Mouse (Mus musculus) lung, postnatal 0 days (tissue): ENCODE measurements around the gene Anapc4. TPM values are rescaled to one million over a fixed set of nuclear protein-coding genes. Genes with fewer than 3 reads are reported as not detected.

Experiments used
- ATAC-seq: fragments of 200-750 bp; cut with Nextera tagmentation; 2 replicates; pipeline ENCODE4 v1.8.0; 2017; ENCODE audit warnings: moderate library complexity
- DNase-seq: peaks from one replicate; pipeline ENCODE4 v3.0.0-alpha.2; 2016; ENCODE audit warnings: low spot score
- H3K27ac ChIP-seq: fragments of 300-500 bp; sonication (generic); 2 replicates; pipeline ENCODE4 v1.5.1; 2014; ENCODE audit warnings: antibody characterized with exemption, mild to moderate bottlenecking, low read length, mixed read lengths
- H3K27me3 ChIP-seq: fragments of 300-500 bp; sonication (generic); replicated peaks from 2 replicates; pipeline ENCODE4 v1.6.1; 2014; ENCODE audit warnings: low read length, mixed read lengths; ENCODE audit not compliant: insufficient read depth
- H3K36me3 ChIP-seq: fragments of 300-500 bp; sonication (generic); 2 replicates; pipeline ENCODE4 v1.6.1; 2014; ENCODE audit warnings: low read length, mixed read lengths; ENCODE audit not compliant: insufficient read depth
- H3K4me1 ChIP-seq: fragments of 300-500 bp; sonication (generic); 2 replicates; pipeline ENCODE4 v1.6.1; 2014; ENCODE audit warnings: antibody characterized with exemption, low read depth, low read length, mixed read lengths; ENCODE audit not compliant: insufficient read depth
- H3K4me2 ChIP-seq: fragments of 300-500 bp; sonication (generic); replicated peaks from 2 replicates; pipeline ENCODE4 v1.6.1; 2014; ENCODE audit warnings: low read depth, mild to moderate bottlenecking, low read length, moderate library complexity, mixed read lengths
- H3K4me3 ChIP-seq: fragments of 300-500 bp; sonication (generic); 2 replicates; pipeline ENCODE4 v1.5.1; 2014; ENCODE audit warnings: low read depth, low read length
- H3K9ac ChIP-seq: fragments of 300-500 bp; sonication (generic); replicated peaks from 2 replicates; pipeline ENCODE4 v1.6.1; 2014; ENCODE audit warnings: low read depth, mild to moderate bottlenecking
- H3K9me3 ChIP-seq: fragments of 300-500 bp; sonication (generic); 2 replicates; pipeline ENCODE4 v1.6.1; 2016; ENCODE audit warnings: low read length, mixed read lengths
- CTCF ChIP-seq: IDR thresholded peaks from 2 replicates; pipeline ENCODE4 v1.5.1; 2016; ENCODE audit warnings: antibody characterized with exemption, mild to moderate bottlenecking
- EP300 ChIP-seq: IDR thresholded peaks from 2 replicates; pipeline ENCODE4 v1.6.1; 2016; ENCODE audit warnings: antibody characterized with exemption, mild to moderate bottlenecking, control low read depth
- WGBS: fragments of 180-500 bp; shearing (Covaris S2); extraction: QIAGEN DNeasy Blood & Tissue Kit; methylation state at CpG from one replicate; pipeline ENCODE4 v1.1.7; 2014; 5-methylcytosine and 5-hydroxymethylcytosine counted together
- polyA plus RNA-seq: library from polyadenylated mRNA; unstranded; fragments of >200 nt; fragmentation: Nextera tagmentation; extraction: Ambion mirVana; gene quantifications from 2 replicates; pipeline ENCODE4 v1.2.1, GENCODE M21; 2015

Gene Anapc4
- polyA plus RNA-seq, 1 experiment from 2014 or later: 65.3 TPM

DNA sequence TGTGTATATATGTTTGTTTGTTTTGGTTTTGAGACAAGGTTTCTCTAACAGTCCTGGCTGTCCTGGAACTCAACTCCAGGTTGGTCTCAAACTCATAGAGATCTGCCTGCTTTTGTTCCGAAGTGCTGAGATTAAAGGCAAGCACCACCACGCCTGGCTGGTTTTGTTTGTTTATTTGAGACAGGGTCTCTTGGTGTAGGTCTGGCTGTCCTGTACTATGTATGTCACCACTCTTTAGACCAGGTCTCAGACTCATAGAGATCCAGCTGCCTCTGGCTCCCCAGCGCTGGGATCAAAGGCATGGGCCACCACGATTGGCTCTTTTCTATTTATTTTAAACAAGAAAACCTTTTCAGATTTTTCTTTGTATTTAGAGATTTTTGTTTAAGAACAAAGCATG lies 70.4 kb downstream of the Anapc4 start:
- Histone ChIP-seq H3K36me3 (no peaks in the 10 kb centered on the region), H3K4me3 (no peak overlapping the region), H3K27me3 (no peaks in the 10 kb centered on the region), H3K9ac (no peak overlapping the region), H3K9me3 (no peaks in the 10 kb centered on the region), H3K27ac (no peak overlapping the region), H3K4me2 (no peak overlapping the region), H3K4me1 (no peaks in the 10 kb centered on the region)
- no peak for DNase-seq
- WGBS: 29% methylated on average over 4 of the region's 4 CpGs
- no peak for ATAC-seq
- no peak for TF ChIP-seq EP300
- no peak for TF ChIP-seq CTCF

DNA sequence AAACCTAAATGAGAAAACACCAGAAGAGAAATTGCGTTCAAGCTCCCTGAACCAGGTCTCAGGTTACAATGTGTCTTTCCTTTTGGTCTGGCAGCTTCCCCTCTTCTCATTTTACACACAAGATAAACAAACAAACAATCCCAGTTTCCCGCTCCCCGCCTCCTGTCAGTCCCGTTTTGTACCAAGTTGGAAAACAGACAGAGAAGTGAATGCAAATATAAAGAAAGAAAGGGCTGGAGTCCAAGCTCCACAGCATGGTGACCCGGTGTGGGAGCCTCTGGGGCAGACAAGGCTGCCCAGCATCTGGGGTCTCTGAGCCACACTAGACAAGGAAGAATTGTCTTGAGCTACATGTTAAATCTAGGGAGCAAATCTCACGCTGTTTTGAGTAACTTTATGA lies 70.9 kb downstream of the Anapc4 start:
- no peak for TF ChIP-seq CTCF
- no peak for TF ChIP-seq EP300
- Histone ChIP-seq H3K9ac (no peak overlapping the region), H3K4me1 (no peaks in the 10 kb centered on the region), H3K27me3 (no peaks in the 10 kb centered on the region), H3K9me3 (no peaks in the 10 kb centered on the region), H3K4me2 (no peak overlapping the region), H3K27ac (no peak overlapping the region), H3K36me3 (no peaks in the 10 kb centered on the region), H3K4me3 (no peak overlapping the region)
- 24% methylated on average over 6 of the region's 6 CpGs for WGBS
- ATAC-seq: no peak
- no peak for DNase-seq

DNA sequence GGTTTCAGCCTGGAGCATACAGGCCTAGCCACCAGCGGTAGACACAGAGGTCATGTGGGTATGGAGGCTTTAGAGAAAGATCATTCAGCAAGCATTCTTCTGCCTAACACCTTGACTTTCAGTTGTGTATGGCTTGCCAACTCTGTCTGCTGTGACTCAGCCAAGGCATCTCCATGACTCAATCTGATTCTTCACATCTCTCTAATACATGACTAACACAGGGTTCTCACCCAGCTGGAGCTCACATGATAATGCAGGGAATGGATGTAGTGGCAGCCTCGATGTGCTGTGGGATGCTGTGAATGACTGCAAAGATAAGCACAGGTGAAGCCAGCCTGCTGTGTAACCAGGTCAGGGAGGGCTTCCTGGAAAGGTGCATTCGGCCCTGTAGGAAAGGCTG lies 74.4 kb downstream of the Anapc4 start:
- Histone ChIP-seq H3K9ac (no peak overlapping the region), H3K4me2 (no peak overlapping the region), H3K27ac (no peak overlapping the region), H3K36me3 (no peaks in the 10 kb centered on the region), H3K27me3 (no peaks in the 10 kb centered on the region), H3K4me3 (no peak overlapping the region), H3K4me1 (no peaks in the 10 kb centered on the region), H3K9me3 (no peaks in the 10 kb centered on the region)
- no peak for TF ChIP-seq CTCF
- TF ChIP-seq EP300: no peak
- 84% methylated on average over 3 of the region's 3 CpGs for WGBS
- ATAC-seq: no peak
- DNase-seq: no peak

DNA sequence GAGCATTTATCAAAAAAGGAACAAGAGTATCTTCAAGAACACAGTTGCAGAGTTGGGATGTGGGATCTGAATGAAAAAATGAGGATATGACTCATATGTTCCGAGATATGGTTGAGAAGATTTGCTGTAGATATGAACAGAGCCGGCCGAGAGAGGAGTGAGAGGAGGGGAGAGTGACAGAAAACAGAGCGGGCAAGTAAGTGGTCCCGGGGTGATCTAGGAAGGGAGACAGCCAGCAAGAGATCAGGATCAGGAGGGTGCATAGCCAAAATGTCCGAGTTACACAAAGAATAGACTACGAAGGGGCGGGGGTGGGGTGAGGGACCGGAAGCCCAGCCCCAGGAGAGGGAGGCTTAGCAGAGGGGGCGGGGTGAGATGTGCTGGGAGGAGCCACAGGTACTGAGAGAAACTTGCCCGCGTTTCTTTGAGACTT lies 76.4 kb downstream of the Anapc4 start:
- peak; percentile 72 for DNase-seq
- H3K27me3 ChIP-seq: no peaks in the 10 kb centered on the region

DNA sequence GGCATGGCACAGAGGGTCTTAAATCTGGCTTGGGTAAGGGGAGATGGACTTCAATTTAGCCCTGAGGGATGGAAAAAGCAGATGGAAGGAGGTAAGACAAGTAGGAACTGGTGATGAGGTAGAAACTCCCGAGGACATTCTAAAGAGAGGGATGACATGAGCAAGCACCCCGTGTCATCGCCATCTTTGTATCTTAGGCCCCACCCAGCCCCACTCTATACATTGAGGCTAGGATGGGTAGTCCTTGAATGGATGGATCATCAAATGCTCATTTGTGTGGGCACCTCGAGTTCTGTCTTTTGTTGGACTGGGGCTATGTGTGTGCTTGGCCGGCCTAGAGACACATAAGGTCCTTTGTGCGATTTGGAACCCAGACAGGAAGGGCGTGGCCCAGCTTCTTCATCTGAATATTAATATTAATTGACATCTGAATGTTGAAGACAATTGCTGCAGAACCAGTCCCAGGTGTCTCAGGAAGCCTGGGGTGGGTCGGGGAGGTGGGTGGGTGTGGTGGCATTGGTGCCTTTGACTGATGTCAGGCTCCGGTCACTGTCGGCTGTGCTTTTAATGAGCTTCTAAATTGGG lies 77.6 kb downstream of the Anapc4 start:
- ATAC-seq: no peak
- Histone ChIP-seq H3K27me3 (no peaks in the 10 kb centered on the region), H3K9me3 (no peaks in the 10 kb centered on the region), H3K9ac (no peak overlapping the region), H3K4me3 (no peak overlapping the region), H3K36me3 (no peaks in the 10 kb centered on the region), H3K4me1 (no peaks in the 10 kb centered on the region), H3K4me2 (no peak overlapping the region), H3K27ac (no peak overlapping the region)
- no peak for DNase-seq
- no peak for TF ChIP-seq EP300
- TF ChIP-seq CTCF: no peak
- 84% methylated on average over 10 of the region's 10 CpGs for WGBS

More for the DNA sequence above, 76.4 kb downstream of the Anapc4 start:
- no peak overlapping the region for H3K9ac ChIP-seq
- peak; percentile 85 for ATAC-seq
- peak overlapping the region; percentile 26 for H3K4me3 ChIP-seq
- peak overlapping the region; percentile 44 for H3K4me2 ChIP-seq
- H3K27ac ChIP-seq: no peak overlapping the region
- H3K36me3 ChIP-seq: no peaks in the 10 kb centered on the region
- H3K4me1 ChIP-seq: no peaks in the 10 kb centered on the region
- no peak for TF ChIP-seq CTCF
- TF ChIP-seq EP300: peak; percentile 52
- H3K9me3 ChIP-seq: no peaks in the 10 kb centered on the region
- 15% methylated on average over 12 of the region's 12 CpGs for WGBS

DNA sequence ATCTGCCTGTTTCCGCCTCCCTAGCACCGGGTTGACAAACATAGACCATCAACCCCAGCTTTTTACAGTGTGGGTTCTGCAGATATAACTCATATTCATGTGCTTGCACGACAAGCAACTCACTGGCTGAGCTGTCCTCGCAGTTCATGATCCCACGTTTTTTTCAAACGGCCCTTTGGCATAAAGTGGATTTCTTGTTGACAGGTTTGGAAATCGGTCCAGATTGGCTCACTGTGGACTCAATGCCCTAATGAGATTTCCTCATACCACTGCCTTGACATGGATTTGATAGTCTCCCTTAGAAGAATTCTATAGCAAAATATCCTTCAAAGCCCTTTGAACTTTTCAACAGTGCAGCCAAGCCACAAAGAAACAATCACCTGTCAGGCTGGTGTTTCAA lies 79.9 kb downstream of the Anapc4 start:
- H3K36me3 ChIP-seq: no peaks in the 10 kb centered on the region
- H3K9me3 ChIP-seq: no peaks in the 10 kb centered on the region
- H3K4me2 ChIP-seq: no peak overlapping the region
- no peaks in the 10 kb centered on the region for H3K27me3 ChIP-seq
- no peak overlapping the region for H3K9ac ChIP-seq
- WGBS: 62% methylated on average over 7 of the region's 7 CpGs
- no peak overlapping the region for H3K27ac ChIP-seq
- no peak overlapping the region for H3K4me3 ChIP-seq
- TF ChIP-seq CTCF (no peak), EP300 (no peak)
- no peaks in the 10 kb centered on the region for H3K4me1 ChIP-seq
- DNase-seq (peak; percentile 53), ATAC-seq (no peak)

DNA sequence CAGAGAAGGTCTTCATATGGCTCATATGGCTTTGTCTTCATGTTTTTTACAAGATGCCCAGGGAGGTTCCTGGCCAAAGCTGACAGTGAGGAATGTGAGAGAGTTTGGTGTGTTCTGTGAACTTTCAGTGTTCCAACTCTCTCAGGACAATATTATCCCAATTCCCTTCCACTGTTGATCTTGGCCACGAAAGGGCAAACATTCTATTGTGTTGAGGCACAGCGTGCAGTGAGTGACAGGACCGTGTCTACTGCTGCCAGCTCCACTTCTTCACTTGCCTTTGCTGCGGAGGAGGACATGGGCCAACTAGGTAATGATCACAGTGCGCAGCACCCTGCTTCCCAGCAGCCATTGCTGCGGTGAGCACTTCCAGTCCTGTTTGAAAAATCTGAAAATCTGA lies 82.4 kb downstream of the Anapc4 start:
- Histone ChIP-seq H3K4me1 (no peaks in the 10 kb centered on the region), H3K9me3 (no peaks in the 10 kb centered on the region), H3K27me3 (no peaks in the 10 kb centered on the region), H3K27ac (no peak overlapping the region), H3K9ac (no peak overlapping the region), H3K4me3 (no peak overlapping the region), H3K36me3 (no peaks in the 10 kb centered on the region), H3K4me2 (no peak overlapping the region)
- TF ChIP-seq CTCF: no peak
- no peak for TF ChIP-seq EP300
- 60% methylated on average over 6 of the region's 6 CpGs for WGBS
- ATAC-seq (no peak), DNase-seq (no peak)

Other genes with a start within 250 kb of the Anapc4 start
- gene Sepsecs, start 164.3 kb upstream of the Anapc4 start, polyA plus RNA-seq: 9.0 and 9.9 TPM in 2 replicates
- 113 and 117 TPM in 2 replicates for gene Pi4k2b, start 92.4 kb upstream of the Anapc4 start, polyA plus RNA-seq
- gene Zcchc4, start 58.6 kb upstream of the Anapc4 start, polyA plus RNA-seq: 5.2 and 6.2 TPM in 2 replicates
- gene Slc34a2, start 204.1 kb downstream of the Anapc4 start, polyA plus RNA-seq: 772 and 801 TPM in 2 replicates